Mouse (Mus musculus): ENCODE results near the gene Alyref2. TPM values are rescaled to one million over a fixed set of nuclear protein-coding genes. Genes with fewer than 3 reads are reported as not detected.

The Alyref2 gene
- polyA plus RNA-seq, 2 experiments = 10.8 to 14.5 TPM

DNA sequence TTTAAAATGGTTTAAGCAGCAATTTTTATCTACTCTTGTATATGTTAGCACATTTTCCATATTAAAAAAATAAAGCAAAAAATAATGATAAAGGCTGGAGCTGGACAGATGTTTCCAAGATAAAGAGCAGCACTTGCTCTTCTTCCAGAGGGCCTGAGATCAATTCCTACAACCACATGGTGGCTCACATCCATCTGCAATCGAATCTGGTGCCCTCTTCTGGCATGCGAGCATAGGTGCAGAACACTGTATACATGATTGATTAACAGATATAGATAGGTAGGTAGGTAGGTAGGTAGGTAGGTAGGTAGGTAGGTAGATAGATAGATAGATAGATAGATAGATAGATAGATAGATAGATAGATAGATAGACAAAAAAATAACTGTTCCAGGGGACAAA lies 29.6 kb downstream of the Alyref2 start:
- Histone ChIP-seq H3K9me3 (ENCODE audit: control insufficient read depth, low read length) (no peaks in the 10 kb centered on the region), H3K4me2 (replicated peaks; ENCODE audit: low read depth, low read length, severe bottlenecking) (no peak overlapping the region), H3K4me1 (ENCODE audit: control insufficient read depth, insufficient read depth, low read length) (no peaks in the 10 kb centered on the region), H3K27ac (replicated peaks; ENCODE audit: low read depth, low read length) (no peak overlapping the region), H3K36me3 (ENCODE audit: control insufficient read depth, insufficient read depth, low read length) (no peaks in the 10 kb centered on the region), H3K27me3 (ENCODE audit: control insufficient read depth, insufficient read depth, low read length) (no peaks in the 10 kb centered on the region), H3K9ac (ENCODE audit: low read depth, low read length, severe bottlenecking) (no peak overlapping the region), H3K4me3 (replicated peaks; ENCODE audit: low read length) (no peak overlapping the region)
- 70% methylated on average over 2 of the region's 2 CpGs for WGBS
- TF ChIP-seq POLR2A (IDR thresholded peaks at IDR 0.05; ENCODE audit: borderline replicate concordance, extremely low read depth, insufficient read depth, insufficient read length) = no peak
- ATAC-seq (ENCODE audit: low FRiP score, low read depth) = no peak
- no peak for DNase-seq (ENCODE audit: low spot score)

DNA sequence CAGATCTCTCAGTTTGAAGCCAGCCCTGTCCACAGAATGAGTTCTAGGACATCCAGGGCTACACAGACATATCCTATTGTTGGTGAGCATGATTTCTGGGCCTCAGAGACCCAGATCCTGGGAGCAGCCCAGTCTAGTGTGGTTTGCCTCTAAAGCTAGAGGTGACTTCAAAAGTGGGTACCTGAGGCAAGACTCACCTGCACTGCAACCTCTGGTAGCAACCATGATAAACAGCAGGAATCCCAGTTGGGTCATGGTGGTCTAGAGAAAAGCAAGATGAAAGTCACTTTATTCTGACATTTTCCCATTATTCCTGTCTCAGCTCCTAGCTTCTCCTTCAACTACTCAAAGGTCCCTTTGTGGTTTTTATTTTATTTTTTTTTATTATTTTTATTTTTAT lies 31.3 kb downstream of the Alyref2 start:
- Histone ChIP-seq H3K27me3 (ENCODE audit: control insufficient read depth, insufficient read depth, low read length) (no peaks in the 10 kb centered on the region), H3K27ac (replicated peaks; ENCODE audit: low read depth, low read length) (no peak overlapping the region), H3K9me3 (ENCODE audit: control insufficient read depth, low read length) (no peaks in the 10 kb centered on the region), H3K9ac (ENCODE audit: low read depth, low read length, severe bottlenecking) (no peak overlapping the region), H3K4me1 (ENCODE audit: control insufficient read depth, insufficient read depth, low read length) (no peaks in the 10 kb centered on the region), H3K4me2 (replicated peaks; ENCODE audit: low read depth, low read length, severe bottlenecking) (no peak overlapping the region), H3K4me3 (replicated peaks; ENCODE audit: low read length) (no peak overlapping the region), H3K36me3 (ENCODE audit: control insufficient read depth, insufficient read depth, low read length) (no peaks in the 10 kb centered on the region)
- no peak for TF ChIP-seq POLR2A (IDR thresholded peaks at IDR 0.05; ENCODE audit: borderline replicate concordance, extremely low read depth, insufficient read depth, insufficient read length)
- no peak for ATAC-seq (ENCODE audit: low FRiP score, low read depth)
- DNase-seq (ENCODE audit: low spot score) = no peak

- 92% methylated on average over 1 of the region's 1 CpGs for WGBS
- DNase-seq (ENCODE audit: low spot score) = no peak
- H3K4me2 ChIP-seq (replicated peaks; ENCODE audit: low read depth, low read length, severe bottlenecking) = no peak within 1 kb of the TSS
- no peak within 1 kb of the TSS for H3K27ac ChIP-seq (replicated peaks; ENCODE audit: low read depth, low read length)
- H3K4me3 ChIP-seq (replicated peaks; ENCODE audit: low read length) = no peak within 1 kb of the TSS
- TF ChIP-seq POLR2A (IDR thresholded peaks at IDR 0.05; ENCODE audit: borderline replicate concordance, extremely low read depth, insufficient read depth, insufficient read length) = no peak
- no peak for ATAC-seq (ENCODE audit: low FRiP score, low read depth)
- H3K27me3 ChIP-seq (ENCODE audit: control insufficient read depth, insufficient read depth, low read length) = no peaks in the 10 kb centered on the region
- H3K4me1 ChIP-seq (ENCODE audit: control insufficient read depth, insufficient read depth, low read length) = no peaks in the 10 kb centered on the region
- no peak within 1 kb of the TSS for H3K9ac ChIP-seq (ENCODE audit: low read depth, low read length, severe bottlenecking)
- no peaks in the 10 kb centered on the region for H3K36me3 ChIP-seq (ENCODE audit: control insufficient read depth, insufficient read depth, low read length)
- no peaks in the 10 kb centered on the region for H3K9me3 ChIP-seq (ENCODE audit: control insufficient read depth, low read length)
Observed at GRCm38 (mm10) chr1:171535194-171535593, 31.9 kb downstream of the Alyref2 start, which contains the start of gene Itln1. Gene Itln1 (minus strand): TSS chr1:171535294.

- Histone ChIP-seq H3K4me1 (ENCODE audit: control insufficient read depth, insufficient read depth, low read length) (no peaks in the 10 kb centered on the region), H3K9me3 (ENCODE audit: control insufficient read depth, low read length) (no peaks in the 10 kb centered on the region), H3K4me3 (replicated peaks; ENCODE audit: low read length) (no peak overlapping the region), H3K4me2 (replicated peaks; ENCODE audit: low read depth, low read length, severe bottlenecking) (no peak overlapping the region), H3K9ac (ENCODE audit: low read depth, low read length, severe bottlenecking) (no peak overlapping the region), H3K36me3 (ENCODE audit: control insufficient read depth, insufficient read depth, low read length) (no peaks in the 10 kb centered on the region), H3K27ac (replicated peaks; ENCODE audit: low read depth, low read length) (no peak overlapping the region), H3K27me3 (ENCODE audit: control insufficient read depth, insufficient read depth, low read length) (no peaks in the 10 kb centered on the region)
- 81% methylated on average over 1 of the region's 1 CpGs for WGBS
- TF ChIP-seq POLR2A (IDR thresholded peaks at IDR 0.05; ENCODE audit: borderline replicate concordance, extremely low read depth, insufficient read depth, insufficient read length) = no peak
- no peak for DNase-seq (ENCODE audit: low spot score)
- ATAC-seq (ENCODE audit: low FRiP score, low read depth) = no peak
Observed at GRCm38 (mm10) chr1:171540694-171541093, 37.4 kb downstream of the Alyref2 start.

- 71% methylated on average over 7 of the region's 7 CpGs for WGBS
- H3K27me3 ChIP-seq (ENCODE audit: control insufficient read depth, insufficient read depth, low read length) = no peaks in the 10 kb centered on the region
- H3K9me3 ChIP-seq (ENCODE audit: control insufficient read depth, low read length) = no peaks in the 10 kb centered on the region
- H3K4me2 ChIP-seq (replicated peaks; ENCODE audit: low read depth, low read length, severe bottlenecking) = no peak overlapping the region
- H3K27ac ChIP-seq (replicated peaks; ENCODE audit: low read depth, low read length) = no peak overlapping the region
- no peaks in the 10 kb centered on the region for H3K36me3 ChIP-seq (ENCODE audit: control insufficient read depth, insufficient read depth, low read length)
- TF ChIP-seq POLR2A (IDR thresholded peaks at IDR 0.05; ENCODE audit: borderline replicate concordance, extremely low read depth, insufficient read depth, insufficient read length) = no peak
- DNase-seq (ENCODE audit: low spot score) (no peak), ATAC-seq (ENCODE audit: low FRiP score, low read depth) (no peak)
- no peaks in the 10 kb centered on the region for H3K4me1 ChIP-seq (ENCODE audit: control insufficient read depth, insufficient read depth, low read length)
- H3K9ac ChIP-seq (ENCODE audit: low read depth, low read length, severe bottlenecking) = no peak overlapping the region
- H3K4me3 ChIP-seq (replicated peaks; ENCODE audit: low read length) = no peak overlapping the region
Observed at GRCm38 (mm10) chr1:171551326-171551725, 48.0 kb downstream of the Alyref2 start.

DNA sequence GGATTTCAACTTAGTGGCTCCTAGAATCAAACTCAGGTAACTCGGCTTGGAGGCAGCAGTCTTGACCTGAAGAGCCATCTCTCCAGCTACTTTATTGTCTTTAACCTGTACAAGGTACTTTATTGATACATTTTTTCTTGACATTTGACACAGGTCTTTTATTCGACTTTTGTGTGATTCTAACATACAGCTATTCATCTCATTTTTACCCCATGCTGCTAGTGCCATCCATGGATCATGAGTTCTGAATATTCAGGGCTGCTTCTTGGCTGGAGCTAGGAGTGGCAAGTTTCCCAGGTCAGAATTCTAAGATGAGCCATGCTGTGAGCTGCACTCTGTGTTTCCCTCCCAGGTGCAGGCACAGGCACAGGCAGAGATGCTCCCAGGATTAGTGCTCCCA lies 49.0 kb downstream of the Alyref2 start:
- Histone ChIP-seq H3K27ac (replicated peaks; ENCODE audit: low read depth, low read length) (no peak overlapping the region), H3K27me3 (ENCODE audit: control insufficient read depth, insufficient read depth, low read length) (no peaks in the 10 kb centered on the region), H3K36me3 (ENCODE audit: control insufficient read depth, insufficient read depth, low read length) (no peaks in the 10 kb centered on the region), H3K4me2 (replicated peaks; ENCODE audit: low read depth, low read length, severe bottlenecking) (no peak overlapping the region), H3K9ac (ENCODE audit: low read depth, low read length, severe bottlenecking) (no peak overlapping the region), H3K4me1 (ENCODE audit: control insufficient read depth, insufficient read depth, low read length) (no peaks in the 10 kb centered on the region), H3K9me3 (ENCODE audit: control insufficient read depth, low read length) (no peaks in the 10 kb centered on the region), H3K4me3 (replicated peaks; ENCODE audit: low read length) (no peak overlapping the region)
- TF ChIP-seq POLR2A (IDR thresholded peaks at IDR 0.05; ENCODE audit: borderline replicate concordance, extremely low read depth, insufficient read depth, insufficient read length) = no peak
- ATAC-seq (ENCODE audit: low FRiP score, low read depth) = no peak
- 75% methylated on average over 2 of the region's 2 CpGs for WGBS
- no peak for DNase-seq (ENCODE audit: low spot score)
